Mouse (Mus musculus) stomach, postnatal 0 days (tissue): ENCODE results near the gene Cenpp. TPM values are rescaled to one million over a fixed set of nuclear protein-coding genes. Genes with fewer than 3 reads are reported as not detected.

Source experiments
- ATAC-seq: fragments of 200-750 bp; cut with Nextera tagmentation; 2 replicates; pipeline ENCODE4 v1.8.0; 2017; ENCODE audit not compliant: low FRiP score, low TSS enrichment
- DNase-seq: peaks from one replicate; pipeline ENCODE4 v3.0.0-alpha.2; 2016; ENCODE audit warnings: low spot score
- H3K27ac ChIP-seq: fragments of 300-500 bp; sonication (generic); replicated peaks from 2 replicates; pipeline ENCODE4 v1.5.1; 2014; ENCODE audit warnings: mild to moderate bottlenecking, control low read depth
- H3K27me3 ChIP-seq: fragments of 300-500 bp; sonication (generic); 2 replicates; pipeline ENCODE4 v1.6.1; 2014; ENCODE audit warnings: low read length; ENCODE audit not compliant: control insufficient read depth, insufficient read depth
- H3K36me3 ChIP-seq: fragments of 300-500 bp; sonication (generic); 2 replicates; pipeline ENCODE4 v1.6.1; 2014; ENCODE audit warnings: low read length, mixed read lengths; ENCODE audit not compliant: control insufficient read depth, insufficient read depth
- H3K4me1 ChIP-seq: fragments of 300-500 bp; sonication (generic); replicated peaks from 2 replicates; pipeline ENCODE4 v1.6.1; 2014; ENCODE audit warnings: antibody characterized with exemption; ENCODE audit not compliant: control insufficient read depth, insufficient read depth
- H3K4me2 ChIP-seq: fragments of 300-500 bp; sonication (generic); replicated peaks from 2 replicates; pipeline ENCODE4 v1.6.1; 2014; ENCODE audit warnings: low read depth, mild to moderate bottlenecking, control low read depth, moderate library complexity
- H3K4me3 ChIP-seq: fragments of 300-500 bp; sonication (generic); 2 replicates; pipeline ENCODE4 v1.5.1; 2014; ENCODE audit warnings: low read depth, low read length, control low read depth
- H3K9ac ChIP-seq: fragments of 300-500 bp; sonication (generic); 2 replicates; pipeline ENCODE4 v1.6.1; 2014; ENCODE audit warnings: mild to moderate bottlenecking, low read length, control low read depth, mixed read lengths
- H3K9me3 ChIP-seq: fragments of 300-500 bp; sonication (generic); 2 replicates; pipeline ENCODE4 v1.6.1; 2016; ENCODE audit warnings: low read length; ENCODE audit not compliant: control insufficient read depth
- CTCF ChIP-seq: IDR thresholded peaks from 2 replicates; pipeline ENCODE4 v1.5.1; 2016; ENCODE audit warnings: antibody characterized with exemption, low read depth, mild to moderate bottlenecking, moderate library complexity
- EP300 ChIP-seq: optimal IDR thresholded peaks from 2 replicates; pipeline ENCODE3; 2016; ENCODE audit warnings: antibody characterized with exemption
- WGBS: fragments of 180-500 bp; shearing (Covaris S2); extraction: QIAGEN DNeasy Blood & Tissue Kit; methylation state at CpG from one replicate; pipeline ENCODE4 v1.1.7; 2014; 5-methylcytosine and 5-hydroxymethylcytosine counted together
- polyA plus RNA-seq: library from polyadenylated mRNA; unstranded; fragments of >200 nt; fragmentation: Nextera tagmentation; extraction: Ambion mirVana; gene quantifications from 2 replicates; pipeline ENCODE4 v1.2.1, GENCODE M21; 2015

Cenpp gene
- polyA plus RNA-seq, 1 experiment from 2014 or later, result 12.6 TPM

DNA sequence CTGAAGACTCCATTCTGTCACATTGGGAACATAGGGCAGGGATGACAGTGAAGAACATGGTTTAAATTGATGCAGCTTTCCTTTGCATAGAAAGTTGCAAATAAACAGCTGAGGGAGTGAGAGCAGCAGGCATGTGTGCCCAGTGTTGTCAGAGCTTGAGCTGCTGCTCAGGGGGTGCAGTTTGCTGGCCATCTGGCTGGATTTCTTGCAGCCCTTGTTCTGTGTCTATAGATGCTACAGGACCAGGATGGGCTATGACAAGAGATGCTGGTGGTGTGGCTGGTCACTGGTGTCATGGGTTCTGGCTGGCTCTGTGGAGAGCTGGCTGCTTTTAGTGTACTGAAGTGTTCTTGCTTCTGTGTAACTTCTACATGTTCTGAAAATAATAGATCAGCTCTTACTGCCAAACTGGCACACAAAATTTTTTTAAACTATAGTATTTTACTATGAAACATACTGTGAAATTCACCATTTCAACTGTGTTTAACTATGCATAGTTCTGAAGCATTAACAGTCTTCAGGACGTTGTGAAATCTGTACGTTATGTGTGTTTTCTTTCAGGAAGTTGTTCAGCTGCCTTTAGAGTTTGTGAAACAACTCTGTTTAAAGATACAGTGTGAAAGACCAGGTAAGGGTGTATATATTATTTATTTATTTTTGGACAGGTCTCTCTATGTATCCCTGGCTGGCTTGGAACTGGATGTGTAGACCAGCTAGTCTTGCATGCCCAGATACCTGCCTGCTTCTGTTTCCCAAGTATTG, 219.1 kb downstream of the Cenpp start:
- Histone ChIP-seq H3K9ac (no peak overlapping the region), H3K9me3 (no peaks in the 10 kb centered on the region), H3K27ac (no peak overlapping the region), H3K4me3 (no peak overlapping the region), H3K4me2 (no peak overlapping the region), H3K27me3 (no peaks in the 10 kb centered on the region), H3K36me3 (peaks cover 15% of the 10 kb centered on the region; the same call in 1 of the 2 replicates), H3K4me1 (no peaks in the 10 kb centered on the region; the same call in 1 of the 2 replicates)
- DNase-seq (no peak), ATAC-seq (no peak)
- WGBS, result 88% methylated on average over 2 of the region's 2 CpGs
- TF ChIP-seq EP300 (no peak), CTCF (no peak)

GRCm38 (mm10) chr13:49430529-49430928, 222.1 kb downstream of the Cenpp start:
- H3K4me2 ChIP-seq, result no peak overlapping the region
- H3K27ac ChIP-seq, result no peak overlapping the region
- WGBS, result 46% methylated on average over 4 of the region's 4 CpGs
- no peak overlapping the region for H3K4me3 ChIP-seq
- TF ChIP-seq CTCF (no peak), EP300 (no peak)
- no peaks in the 10 kb centered on the region for H3K9me3 ChIP-seq
- H3K36me3 ChIP-seq, result peaks cover 8% of the 10 kb centered on the region; the same call in 1 of the 2 replicates
- ATAC-seq (no peak), DNase-seq (no peak)
- H3K9ac ChIP-seq, result no peak overlapping the region
- H3K4me1 ChIP-seq, result no peaks in the 10 kb centered on the region; the same call in 1 of the 2 replicates
- no peaks in the 10 kb centered on the region for H3K27me3 ChIP-seq

DNA sequence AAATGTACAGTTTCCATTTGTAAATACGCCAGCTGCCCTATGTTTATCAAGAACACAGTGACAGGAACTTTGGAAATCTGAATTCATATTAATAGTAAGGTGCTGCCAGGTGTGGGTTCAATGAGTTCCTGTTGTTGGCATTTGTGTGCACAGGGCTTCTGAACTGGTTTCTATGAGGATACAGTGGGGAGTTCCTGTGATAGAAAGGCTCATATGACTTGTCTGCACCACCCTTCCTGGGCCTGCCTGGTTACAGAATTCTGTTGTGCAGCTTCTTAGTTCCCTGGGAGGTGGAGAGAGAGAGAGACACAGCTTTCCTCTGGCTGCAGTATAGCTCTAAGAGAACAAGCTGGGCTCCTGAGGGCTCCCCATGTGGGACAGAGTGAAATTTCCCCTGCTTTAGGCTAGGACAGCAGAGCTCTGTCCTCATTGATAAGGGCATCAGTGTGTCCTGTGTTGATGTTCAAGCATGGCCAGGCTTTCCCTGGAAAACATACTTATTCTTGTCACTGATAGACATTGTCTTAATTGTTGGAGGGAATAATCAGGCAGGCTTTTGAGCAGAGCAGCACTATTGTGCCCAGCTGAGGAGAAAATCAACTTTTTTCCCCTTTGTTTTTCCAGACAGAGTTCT, 224.4 kb downstream of the Cenpp start:
- Histone ChIP-seq H3K27ac (0 out of 2 replicates have a peak overlapping the region, but pooled peaks have one; percentile 24), H3K4me2 (no peak overlapping the region), H3K9me3 (no peaks in the 10 kb centered on the region), H3K27me3 (no peaks in the 10 kb centered on the region), H3K4me1 (no peaks in the 10 kb centered on the region; the same call in none of the 2 replicates), H3K36me3 (peaks cover under 1% of the 10 kb centered on the region; the same call in 1 of the 2 replicates), H3K4me3 (no peak overlapping the region), H3K9ac (no peak overlapping the region)
- ATAC-seq (0 out of 2 replicates have a peak, but pooled peaks have one; percentile 32), DNase-seq (no peak)
- TF ChIP-seq CTCF (no peak), EP300 (no peak)
- 67% methylated on average over 1 of the region's 1 CpGs for WGBS

DNA sequence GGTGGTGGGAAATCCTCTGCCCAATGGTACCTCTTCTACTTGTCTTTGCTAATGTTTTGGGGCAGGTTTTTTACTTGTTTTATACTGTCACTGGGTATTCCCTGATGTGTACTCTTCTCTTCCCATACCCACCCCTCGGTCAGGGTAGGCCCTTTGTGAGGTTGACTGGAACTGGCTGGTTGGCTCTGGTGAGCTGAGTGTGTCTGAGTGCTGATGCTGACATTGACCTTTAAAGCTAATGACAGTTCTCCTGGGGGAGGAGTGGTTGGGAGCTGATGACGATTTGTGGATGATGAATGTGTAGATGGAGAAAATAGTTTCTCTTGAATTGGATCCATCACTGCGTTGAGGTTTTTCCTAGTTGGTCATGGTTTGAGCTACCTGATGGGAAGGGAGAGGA, 225.8 kb downstream of the Cenpp start:
- no peak overlapping the region for H3K4me2 ChIP-seq
- no peak overlapping the region for H3K27ac ChIP-seq
- H3K27me3 ChIP-seq, result no peaks in the 10 kb centered on the region
- peaks cover 6% of the 10 kb centered on the region for H3K4me1 ChIP-seq
- ATAC-seq, result no peak
- no peak overlapping the region for H3K9ac ChIP-seq
- WGBS, result 81% methylated on average over 3 of the region's 3 CpGs
- no peak for DNase-seq
- H3K4me3 ChIP-seq, result no peak overlapping the region
- no peak for TF ChIP-seq CTCF
- TF ChIP-seq EP300, result no peak
- no peaks in the 10 kb centered on the region for H3K9me3 ChIP-seq
- no peaks in the 10 kb centered on the region; the same call in 1 of the 2 replicates for H3K36me3 ChIP-seq

DNA sequence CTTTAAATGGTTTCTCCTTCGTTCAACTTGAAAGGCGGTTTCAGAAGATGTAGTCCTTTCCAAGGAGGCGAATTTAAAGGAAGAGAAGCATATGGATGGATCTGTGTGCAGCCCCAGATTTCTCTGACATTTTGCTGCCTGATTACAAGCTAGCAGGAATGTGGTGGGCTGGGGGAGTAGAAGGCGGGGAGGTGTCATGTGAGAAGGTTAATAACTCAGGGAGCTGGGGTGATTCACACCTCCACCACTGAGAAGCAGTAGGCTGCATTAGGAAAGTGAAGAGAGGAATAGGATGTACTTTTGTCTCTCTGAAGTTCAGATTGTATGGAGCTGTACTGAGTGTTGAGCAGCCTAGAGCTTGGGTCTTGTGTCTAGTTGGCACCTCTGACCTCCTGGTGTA, 230.6 kb downstream of the Cenpp start:
- Histone ChIP-seq H3K9me3 (no peaks in the 10 kb centered on the region), H3K4me1 (peaks cover 6% of the 10 kb centered on the region; the same call in 1 of the 2 replicates), H3K4me2 (peak overlapping the region; percentile 92), H3K27ac (peak overlapping the region; percentile 83), H3K36me3 (no peaks in the 10 kb centered on the region), H3K4me3 (peak overlapping the region; percentile 83), H3K27me3 (no peaks in the 10 kb centered on the region), H3K9ac (peak overlapping the region; percentile 79)
- DNase-seq (no peak), ATAC-seq (no peak)
- TF ChIP-seq CTCF (no peak), EP300 (no peak)
- WGBS, result 15% methylated on average over 4 of the region's 4 CpGs

DNA sequence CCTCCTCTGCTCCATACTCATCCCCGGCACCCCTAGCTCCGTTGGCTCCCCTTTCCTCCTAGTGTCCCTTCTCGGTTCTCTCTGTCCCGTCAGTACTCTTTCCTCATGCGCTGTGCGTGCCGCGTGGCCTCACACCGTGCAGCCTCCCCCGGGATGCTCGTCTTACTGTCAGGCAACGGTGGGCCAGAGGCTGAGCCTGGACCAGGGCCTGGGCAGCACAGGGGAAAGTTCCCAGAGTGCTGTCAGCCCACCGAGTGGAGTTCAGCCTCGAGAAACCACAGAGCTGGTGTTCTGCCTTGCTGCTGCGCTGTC, 231.0 kb downstream of the Cenpp start:
- Histone ChIP-seq H3K9me3 (no peaks in the 10 kb centered on the region), H3K27ac (peak overlapping the region; percentile 83), H3K4me2 (peak overlapping the region; percentile 92), H3K4me3 (peak overlapping the region; percentile 83), H3K36me3 (no peaks in the 10 kb centered on the region), H3K4me1 (peaks cover 6% of the 10 kb centered on the region; the same call in 1 of the 2 replicates), H3K27me3 (no peaks in the 10 kb centered on the region), H3K9ac (peak overlapping the region; percentile 79)
- TF ChIP-seq CTCF (no peak), EP300 (no peak)
- DNase-seq, result no peak
- under 1% methylated on average over 15 of the region's 15 CpGs for WGBS
- ATAC-seq, result peak; percentile 43
